Mouse (Mus musculus): ENCODE measurements around the gene Mmd2. TPM values are rescaled to one million over a fixed set of nuclear protein-coding genes. Genes with fewer than 3 reads are reported as not detected.

Mmd2 gene
- total RNA-seq (2021) = under 1 TPM in 1 of 2 experiments, not detected in 1; 0.28 TPM

DNA sequence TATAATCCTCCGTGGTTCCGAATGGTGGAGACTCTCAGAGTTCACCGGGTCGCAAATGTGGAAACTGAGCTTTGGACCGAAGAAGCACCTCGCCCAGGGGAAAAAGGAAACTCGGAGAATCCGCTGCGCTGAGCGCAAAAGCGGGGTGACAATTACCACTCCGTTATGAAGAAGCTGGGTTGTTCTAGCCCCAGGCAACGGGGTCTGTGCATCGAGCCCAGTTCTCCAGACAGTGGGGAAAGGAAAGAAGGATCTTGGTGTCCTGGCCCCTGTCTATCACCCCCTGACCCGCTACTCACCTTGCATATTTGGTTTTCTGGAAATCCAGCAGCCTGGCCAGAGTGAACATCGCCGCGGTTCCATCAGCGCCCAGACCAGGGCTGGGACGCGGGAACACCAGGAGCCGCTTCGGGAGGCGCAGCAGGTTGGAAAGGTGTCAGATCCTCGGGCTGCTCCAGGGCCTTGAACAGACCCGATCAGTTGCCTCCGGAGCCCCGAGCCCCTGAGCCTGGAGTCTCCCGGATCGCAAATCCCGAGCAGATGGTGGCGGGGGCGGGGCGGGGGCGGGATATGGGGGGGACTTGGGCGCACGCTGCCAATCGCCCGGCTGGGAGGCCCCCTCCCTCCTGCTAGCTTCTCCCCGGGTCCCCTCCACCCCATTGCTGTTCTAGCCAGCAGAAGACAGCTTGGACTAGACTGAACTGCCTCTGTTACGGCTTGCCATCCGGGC is at the start of gene Mmd2:
TSS of gene Mmd2 (minus strand) at position 542 of the 730 bp plus-strand sequence.
- intact Hi-C loops (cut with DNase I) = no loop called here
- DNase-seq = no peak

DNA sequence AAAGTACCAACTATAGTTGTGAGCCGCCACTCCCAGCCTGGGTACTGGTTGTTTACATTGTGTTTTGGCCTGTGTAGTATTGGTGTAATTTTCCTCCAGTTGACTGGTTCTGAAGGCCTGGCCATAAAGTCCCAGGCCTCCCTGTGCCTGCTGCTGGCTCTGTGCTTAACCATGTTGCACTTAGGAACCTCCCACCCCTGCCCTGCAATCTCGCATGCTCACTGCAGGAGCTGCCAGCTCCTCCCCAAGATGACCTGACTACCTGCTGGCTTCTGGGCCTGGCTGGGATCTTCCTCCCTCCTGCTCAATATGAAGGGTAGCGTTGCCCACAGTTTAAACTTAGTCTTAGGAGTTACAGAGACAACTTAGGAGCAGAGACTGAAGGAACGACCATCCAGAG is 43.7 kb upstream of the Mmd2 start:
- intact Hi-C loops (cut with DNase I) = no loop called here
- DNase-seq = no peak

DNA sequence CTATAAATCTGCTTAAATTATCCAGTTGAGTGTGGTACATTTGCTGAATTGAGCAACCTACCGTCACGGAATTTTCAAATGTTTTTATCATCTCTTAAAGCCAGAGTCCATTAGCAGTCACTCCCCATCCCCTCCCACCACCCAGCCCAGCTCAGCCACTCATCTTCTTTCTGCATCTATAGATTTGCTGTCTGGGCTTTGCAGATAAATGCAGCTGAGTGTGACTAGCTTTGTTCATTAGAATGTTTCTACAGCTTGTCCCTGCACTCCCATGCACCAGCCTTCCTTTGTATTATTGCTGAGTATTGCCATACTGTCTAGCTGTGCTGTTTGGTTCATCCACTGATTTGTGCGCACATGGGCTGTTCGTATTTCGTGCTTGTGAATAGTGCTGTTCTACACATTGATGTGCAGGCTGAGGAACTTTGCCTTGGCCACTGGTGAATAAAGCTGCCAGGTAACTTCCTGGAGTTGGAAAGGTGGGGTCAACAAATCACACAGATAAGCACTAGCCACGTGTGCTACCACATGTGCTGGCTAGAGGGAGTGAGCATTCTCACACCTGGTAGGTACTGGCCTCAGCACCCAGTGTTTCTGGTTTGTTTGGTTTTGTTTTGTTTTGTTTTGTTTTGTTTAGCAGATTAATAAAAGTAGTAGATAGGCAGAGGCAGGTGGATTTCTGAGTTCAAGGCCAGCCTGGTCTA is 42.3 kb upstream of the Mmd2 start:
- no peak for DNase-seq
- intact Hi-C loops (cut with DNase I) = no loop called here

DNA sequence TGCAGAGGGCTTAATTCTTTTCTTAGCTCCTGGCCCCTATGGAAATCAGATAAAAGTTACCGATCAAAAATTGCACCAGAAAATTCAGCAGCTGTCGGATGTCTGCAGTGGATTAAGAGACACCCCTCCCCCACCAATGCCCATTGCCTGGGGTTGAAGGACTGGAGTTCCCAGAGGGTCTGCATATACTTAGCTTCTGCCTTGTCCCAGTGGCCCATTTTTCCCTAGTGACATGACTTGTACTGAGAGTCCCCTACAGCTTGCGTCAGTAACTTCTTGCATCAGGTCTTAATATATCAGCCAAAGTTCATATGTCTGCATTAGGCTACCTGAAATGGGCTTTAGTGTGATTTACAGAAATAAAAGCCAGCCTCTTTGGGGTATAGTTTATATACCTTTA is 41.8 kb upstream of the Mmd2 start:
- intact Hi-C loops (cut with DNase I) = no loop called here

DNA sequence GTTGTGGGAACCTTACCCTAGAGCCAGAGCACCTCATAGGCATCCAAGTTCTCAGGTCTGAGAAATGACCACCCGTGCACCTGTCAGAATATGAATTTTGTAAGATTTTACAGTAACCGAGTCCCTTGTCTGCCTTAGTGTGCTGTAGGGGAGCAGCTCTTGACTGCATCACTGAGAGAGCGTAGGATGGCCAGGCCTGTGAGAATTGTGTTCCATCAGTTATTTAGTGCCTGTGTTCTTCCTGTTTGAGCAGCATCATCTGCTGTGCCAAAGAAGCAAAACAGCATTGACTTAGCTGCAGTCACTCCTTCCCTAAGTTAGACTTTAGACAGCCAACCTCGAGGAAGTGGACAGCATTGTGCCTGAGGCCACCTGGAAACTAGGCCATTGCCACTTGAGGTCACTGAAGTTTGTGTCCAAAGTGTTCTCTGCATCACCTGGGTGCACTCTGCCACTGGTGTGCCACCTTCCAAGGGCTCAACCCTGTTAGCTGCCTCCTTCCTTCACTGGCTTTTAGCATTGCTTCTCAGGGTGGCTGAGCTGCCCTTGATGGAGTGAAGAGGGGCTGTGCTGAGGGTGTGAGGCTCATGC is 41.0 kb upstream of the Mmd2 start:
- no peak for DNase-seq
- intact Hi-C loops (cut with DNase I) = no loop called here

More for the DNA sequence above, 41.8 kb upstream of the Mmd2 start:
- DNase-seq = no peak

DNA sequence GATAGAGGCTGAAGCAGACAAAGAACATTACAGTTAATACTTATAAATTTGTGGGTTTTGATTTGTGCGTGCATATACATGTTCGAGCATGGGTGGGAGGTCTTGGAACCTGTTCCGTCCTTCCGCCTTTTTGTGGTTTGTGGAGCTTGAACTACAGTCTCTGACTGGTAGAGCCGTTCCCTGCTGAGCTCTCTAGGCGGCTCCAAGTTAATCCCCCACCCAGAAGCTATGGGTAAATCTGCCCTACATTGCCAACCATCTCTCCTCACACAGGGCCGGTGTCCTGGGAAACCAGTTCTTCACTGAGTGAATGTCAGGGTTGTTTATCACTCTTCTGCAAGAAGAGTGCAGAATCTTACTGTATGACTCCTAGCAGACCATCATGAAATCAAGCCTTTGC is 39.6 kb upstream of the Mmd2 start:
- intact Hi-C loops (cut with DNase I) = no loop called here

DNA sequence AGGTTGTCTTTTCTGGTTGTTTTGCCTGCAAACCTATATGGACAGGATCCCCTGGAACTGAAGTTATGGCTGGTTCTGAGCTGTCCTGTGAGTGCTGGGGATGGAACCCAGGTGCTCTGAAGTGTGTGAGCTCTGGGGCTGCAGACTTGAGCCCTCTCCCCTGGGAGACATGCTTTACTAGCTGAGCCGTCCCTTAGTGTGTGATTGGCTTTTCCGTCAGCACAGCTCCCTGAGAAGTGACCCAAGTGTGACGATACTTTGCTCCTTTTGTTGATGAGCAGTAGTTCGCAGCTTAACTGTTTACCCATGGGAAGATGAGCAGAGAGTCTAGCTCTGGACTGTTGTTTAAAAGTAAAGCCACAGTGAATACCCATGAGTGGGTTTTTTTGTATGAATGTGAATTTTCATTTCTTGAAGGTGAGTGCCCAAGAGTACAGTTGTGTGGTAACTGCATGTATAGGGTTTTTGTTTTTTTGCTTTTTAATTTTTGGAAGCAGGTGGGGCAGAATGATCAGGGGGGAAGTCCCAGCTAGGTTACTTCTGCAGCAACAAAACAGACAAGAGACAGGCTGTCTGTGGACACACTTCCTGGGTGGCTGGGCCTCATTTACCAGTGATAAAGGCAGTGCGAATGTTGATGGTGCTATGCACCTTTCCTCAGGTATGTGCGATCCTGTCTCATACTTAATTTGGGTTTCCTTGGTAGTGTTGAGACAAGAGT is 32.9 kb upstream of the Mmd2 start:
- intact Hi-C loops (cut with DNase I) = no loop called here
- DNase-seq = no peak

More for the DNA sequence above, 39.6 kb upstream of the Mmd2 start:
- DNase-seq = no peak

DNA sequence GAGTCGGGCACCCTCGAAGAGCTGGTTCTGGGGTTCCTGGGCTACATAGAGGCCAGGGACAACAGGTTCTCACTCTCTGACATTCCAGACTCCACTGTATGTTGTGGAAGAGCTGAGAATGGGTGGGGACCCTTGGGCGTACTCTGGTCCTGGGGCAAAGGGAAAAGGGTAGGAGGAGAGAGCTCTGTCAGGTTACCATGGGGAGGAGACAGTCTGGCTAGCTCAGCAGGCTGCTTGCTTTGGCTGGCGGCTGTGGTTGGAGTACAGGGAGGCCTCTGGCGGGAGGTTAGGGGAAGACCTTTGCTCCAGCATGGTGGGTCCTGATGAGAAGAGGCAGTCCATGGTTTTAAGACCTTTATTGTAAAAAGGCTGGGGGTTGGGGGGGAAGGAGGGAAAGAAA is 31.5 kb upstream of the Mmd2 start:
- no peak for DNase-seq
- intact Hi-C loops (cut with DNase I) = no loop called here

DNA sequence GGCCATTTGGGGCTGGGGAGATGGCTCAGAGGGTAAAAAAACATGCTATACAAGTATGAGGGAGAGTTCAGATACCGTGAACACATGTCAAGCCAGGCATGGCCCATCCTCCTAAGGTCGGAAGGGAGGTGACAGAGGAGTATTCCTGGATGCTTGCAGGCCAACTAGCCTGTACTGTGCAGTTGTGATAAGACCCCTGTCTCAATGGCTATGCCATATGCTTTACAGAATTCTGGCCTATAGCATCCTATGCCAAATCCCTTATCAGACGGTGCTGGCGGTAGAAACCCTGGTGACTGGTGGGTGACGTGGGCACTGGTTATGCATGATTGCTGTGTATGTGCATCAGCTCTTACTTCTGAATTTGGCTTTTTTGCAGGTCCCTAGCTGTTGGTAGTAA is 29.2 kb upstream of the Mmd2 start:
- DNase-seq = no peak
- intact Hi-C loops (cut with DNase I) = no loop called here

DNA sequence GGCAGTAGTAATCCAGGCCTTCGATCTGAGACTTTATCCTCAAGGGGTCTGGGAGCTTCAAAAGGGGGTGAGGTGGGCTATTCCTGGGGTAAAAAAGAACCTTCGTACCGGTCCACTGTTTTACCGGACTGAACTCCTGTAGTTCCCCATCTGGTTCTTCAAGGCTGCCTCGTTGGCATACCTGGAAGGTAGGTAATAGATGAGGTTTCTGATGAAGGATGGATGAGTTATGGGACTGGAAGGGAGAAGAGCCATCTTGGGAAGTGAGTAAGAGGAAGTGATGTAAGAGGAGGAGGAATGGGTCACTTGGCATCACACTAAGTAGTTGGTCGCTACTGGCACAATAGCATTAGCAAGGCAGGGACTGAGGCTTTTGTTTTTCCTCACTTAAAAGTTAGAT is 21.6 kb upstream of the Mmd2 start:
- peak in 1 of 2 experiments; percentile 17 for DNase-seq
- intact Hi-C loops (cut with DNase I) = no loop called here

DNA sequence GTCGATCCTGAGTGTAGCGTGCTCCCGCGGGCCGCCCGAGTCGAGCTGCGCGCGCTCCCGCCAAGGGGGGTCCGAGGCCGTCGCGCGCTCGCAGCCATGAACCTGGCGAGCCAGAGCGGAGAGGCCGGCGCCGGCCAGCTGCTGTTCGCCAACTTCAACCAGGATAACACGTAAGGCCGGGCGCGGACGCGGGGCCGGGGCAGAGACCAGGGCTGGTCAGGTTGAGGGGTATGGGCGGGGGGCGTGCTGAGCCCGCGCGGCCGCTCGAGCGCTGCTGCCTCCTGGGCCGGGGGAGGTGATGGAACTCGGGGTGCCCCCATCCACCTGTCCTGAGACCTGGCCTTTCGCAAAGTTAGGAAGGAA is 21.0 kb upstream of the Mmd2 start:
- intact Hi-C loops (cut with DNase I) = loop anchor here (5.0 kb wide), 1 partner anchor 127 kb away; no protein-coding TSS in a partner anchor
- no peak for DNase-seq

DNA sequence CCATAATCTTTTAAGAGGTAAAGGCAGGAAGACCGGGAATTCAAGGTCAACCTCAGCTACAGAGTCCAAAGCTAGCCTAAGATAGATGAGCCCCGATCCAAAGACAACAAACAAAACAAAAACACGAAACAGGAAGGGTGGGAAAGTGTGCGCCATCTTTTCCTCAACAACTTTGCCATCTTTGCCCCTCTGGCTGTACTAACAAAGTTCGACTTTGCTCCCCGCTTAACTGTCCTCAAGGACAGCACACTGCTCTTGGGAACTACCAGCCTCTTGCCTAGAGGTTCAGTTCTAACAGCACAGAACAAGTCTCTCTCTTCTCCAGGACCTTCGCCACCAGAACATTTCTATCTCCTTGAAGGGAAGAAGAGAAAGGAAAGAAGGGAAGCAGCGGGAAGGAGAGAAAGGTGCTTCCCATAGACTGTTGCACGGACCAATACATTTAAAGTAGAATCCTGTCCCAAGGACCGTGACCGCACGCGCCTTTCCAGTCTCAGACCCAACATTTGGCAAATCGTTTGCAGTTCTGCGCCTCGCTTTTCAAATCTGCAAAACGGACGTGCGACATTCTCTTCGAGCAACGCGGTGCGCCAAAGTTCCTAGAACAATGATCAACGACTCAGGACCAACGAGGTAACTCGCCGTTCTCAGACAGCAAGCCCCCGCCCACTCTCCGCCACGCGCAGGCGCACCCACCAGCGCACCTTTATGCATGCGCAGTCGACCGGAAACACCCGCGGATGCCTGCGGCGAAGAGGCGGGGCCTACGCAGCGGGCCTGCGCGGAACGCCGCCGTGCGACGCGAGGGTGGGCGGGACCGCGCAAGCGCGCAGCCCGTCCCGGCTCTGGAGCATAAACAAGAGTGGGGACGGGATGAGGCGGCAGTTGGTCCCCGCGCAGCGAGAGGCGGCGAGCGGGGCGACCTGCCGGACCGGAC is 20.4 kb upstream of the Mmd2 start:
- DNase-seq = peak; percentile 96 to 97
- intact Hi-C loops (cut with DNase I) = loop anchor here (5.0 kb wide), 1 partner anchor 127 kb away; no protein-coding TSS in a partner anchor

DNA sequence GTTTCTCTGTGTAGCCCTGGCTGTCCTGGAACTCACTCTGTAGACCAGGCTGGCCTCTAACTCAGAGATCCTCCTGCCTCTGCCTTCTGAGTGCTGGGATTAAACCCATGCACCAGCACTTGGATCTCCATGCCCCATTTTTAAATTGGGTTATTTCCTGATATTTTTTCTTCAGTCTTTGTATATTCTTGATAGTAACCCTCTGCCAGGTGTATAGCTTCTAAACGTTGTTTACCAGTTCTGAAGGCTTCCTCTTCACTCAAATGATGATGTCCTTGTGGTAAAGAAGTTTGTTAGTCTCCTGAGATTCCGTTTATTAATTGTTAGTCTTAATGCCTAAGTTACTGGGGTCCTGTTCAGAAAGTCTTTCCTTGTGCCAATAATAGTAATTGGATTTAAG is 18.8 kb upstream of the Mmd2 start, which contains the start of gene Wipi2:
TSS of gene Wipi2 (plus strand) at position 301 of the 400 bp plus-strand sequence.
- intact Hi-C loops (cut with DNase I) = loop anchor here (5.0 kb wide), 1 partner anchor 125 kb away; no protein-coding TSS in a partner anchor
- DNase-seq = no peak

DNA sequence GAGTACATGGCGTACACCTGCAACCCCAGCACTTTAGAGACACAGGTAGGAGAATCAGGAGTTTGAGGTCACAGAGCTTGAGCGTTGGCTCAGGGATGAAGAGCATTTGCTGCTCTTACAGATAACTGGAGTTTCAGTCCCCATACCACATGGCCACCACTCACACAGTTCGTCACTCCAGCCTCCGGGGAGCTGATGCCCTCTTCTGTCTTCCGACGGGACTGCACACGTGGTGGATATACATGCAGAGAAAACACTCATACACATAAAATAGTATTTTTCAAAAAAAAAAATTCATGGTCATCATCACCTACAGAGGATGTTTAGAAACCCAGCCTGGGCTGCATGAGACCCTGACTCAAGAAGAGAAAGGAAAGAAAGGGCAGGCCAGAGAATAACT is 14.5 kb upstream of the Mmd2 start:
- no peak for DNase-seq
- intact Hi-C loops (cut with DNase I) = loop anchor here (5.0 kb wide), 1 partner anchor 66 kb away; no protein-coding TSS in a partner anchor

DNA sequence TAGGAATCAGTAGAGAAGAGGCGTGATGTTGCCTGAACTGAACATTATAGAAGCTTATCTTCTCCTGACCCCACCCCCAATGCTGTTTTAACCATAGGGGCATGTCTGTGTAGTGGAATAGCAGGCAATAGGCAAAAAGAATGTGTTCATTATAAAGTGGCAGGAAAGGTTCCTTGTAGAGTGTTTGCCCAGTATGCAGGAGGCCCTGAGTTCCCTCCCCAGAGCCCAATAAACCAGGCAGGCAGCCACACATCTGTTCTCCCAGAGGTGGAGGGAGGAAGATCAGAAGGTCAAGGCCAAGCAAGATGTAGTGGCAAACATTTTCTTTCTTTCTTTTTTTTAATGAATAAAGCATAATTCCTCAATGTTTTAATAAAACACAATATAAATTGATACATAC is 13.5 kb upstream of the Mmd2 start:
- intact Hi-C loops (cut with DNase I) = loop anchor here (5.0 kb wide), 1 partner anchor 65 kb away; no protein-coding TSS in a partner anchor
- no peak for DNase-seq

DNA sequence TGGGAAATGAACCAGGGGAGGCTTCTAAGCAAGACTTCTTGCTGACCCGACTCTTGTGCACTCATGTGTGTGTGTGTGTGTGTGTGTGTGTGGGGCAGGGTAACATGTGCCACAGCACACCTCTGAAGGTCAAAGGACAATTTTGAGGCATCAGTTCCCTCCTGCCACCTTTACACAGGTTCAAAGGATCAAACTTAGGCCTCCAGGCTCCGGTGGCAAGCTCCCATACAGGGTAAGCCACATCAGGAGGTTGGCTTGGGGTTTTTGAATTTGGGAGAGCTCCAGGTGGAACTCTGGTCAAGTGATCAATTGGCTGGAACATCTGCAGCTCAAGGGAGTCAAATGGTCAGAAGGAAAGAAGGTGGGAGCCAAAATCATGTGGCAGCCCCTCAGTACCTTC is 12.8 kb upstream of the Mmd2 start:
- intact Hi-C loops (cut with DNase I) = loop anchor here (2.0 to 5.0 kb wide), 2 partner anchors 64 to 143 kb away; no protein-coding TSS in a partner anchor
- DNase-seq = no peak

DNA sequence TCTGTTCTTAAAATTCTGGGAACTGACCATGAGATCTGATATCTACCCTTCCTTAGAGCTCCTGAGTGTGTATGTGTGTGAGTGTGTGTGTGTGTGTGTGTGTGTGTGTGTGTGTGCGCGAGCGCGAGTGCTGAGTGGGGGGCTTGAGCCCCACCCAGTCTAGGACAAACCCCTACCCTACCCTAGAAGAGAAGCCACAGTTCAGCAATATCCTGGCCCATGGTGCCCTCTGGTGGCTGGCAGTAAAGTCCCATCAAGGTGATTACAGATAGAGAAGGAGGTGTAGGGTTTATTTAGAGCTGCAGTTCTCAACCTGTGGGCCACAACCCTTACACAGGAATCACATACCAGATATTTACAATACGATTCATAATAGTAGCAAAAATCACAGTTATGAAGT is 11.3 kb upstream of the Mmd2 start:
- peak; percentile 14 to 43 for DNase-seq
- intact Hi-C loops (cut with DNase I) = loop anchor here (2.0 to 5.0 kb wide), 2 partner anchors 63 to 141 kb away; no protein-coding TSS in a partner anchor

DNA sequence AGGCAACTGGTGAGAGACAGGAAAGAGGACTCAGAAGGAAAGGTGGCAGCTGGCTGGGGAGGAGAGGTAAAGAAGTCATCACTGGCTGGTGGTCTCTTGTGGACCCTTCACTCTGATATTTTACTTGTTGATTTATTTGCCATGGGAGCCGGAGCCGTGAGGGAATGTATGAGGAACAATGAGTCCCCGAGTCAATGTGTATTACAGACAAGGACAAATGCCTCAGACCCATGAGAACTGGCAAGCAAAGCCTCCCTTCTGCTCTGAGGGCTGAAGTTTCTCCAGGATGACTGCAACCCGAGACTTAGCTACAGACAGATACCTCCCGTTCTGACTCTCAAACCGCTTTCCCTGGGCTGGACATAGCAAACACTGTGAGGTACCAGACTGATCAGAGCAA is 7.7 kb upstream of the Mmd2 start:
- intact Hi-C loops (cut with DNase I) = no loop called here
- no peak for DNase-seq

DNA sequence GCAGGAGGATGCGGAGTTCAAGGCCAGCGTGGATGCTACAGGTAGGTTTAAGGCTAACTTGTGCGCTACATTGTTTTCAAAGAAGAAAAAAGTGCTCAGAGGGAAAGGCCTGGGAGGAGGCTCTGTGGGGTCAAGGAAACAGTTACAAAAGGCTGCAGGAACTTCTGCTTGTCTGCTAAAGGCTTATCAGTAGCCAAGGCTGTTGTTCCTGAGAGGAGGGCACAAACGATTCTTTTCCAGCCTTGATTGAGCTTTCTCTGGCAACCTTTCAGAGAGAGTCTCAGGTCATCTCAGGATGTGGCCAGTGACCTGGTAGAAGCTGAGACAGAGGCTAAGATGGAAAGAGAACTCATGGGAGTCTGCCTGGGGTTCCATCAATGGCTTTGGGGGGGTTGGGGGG is 7.0 kb upstream of the Mmd2 start:
- DNase-seq = no peak
- intact Hi-C loops (cut with DNase I) = no loop called here

DNA sequence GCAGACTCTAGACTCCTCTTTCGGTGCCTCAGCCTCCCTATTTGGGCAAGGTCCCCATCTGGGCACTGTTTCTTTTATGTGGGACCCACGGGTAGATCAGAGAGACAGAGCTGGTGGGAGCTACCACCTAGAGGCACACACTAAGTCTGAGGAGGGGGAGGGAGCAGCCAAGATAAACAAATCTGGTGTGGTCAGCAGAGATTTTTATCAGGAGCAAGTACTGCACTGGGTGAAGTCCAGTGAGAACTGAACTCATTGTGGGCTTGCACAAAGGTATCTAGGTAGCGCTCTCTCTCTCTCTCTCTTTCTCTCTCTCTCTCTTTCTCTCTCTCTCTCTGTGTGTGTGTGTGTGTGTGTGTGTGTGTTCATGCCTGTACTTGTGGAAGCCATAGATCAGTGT is 5.9 kb upstream of the Mmd2 start:
- no peak for DNase-seq

More for the DNA sequence above, 5.9 kb upstream of the Mmd2 start:
- intact Hi-C loops (cut with DNase I) = no loop called here
